Mouse (Mus musculus): ENCODE data around the gene Tll2. TPM values are rescaled to one million over a fixed set of nuclear protein-coding genes. Genes with fewer than 3 reads are reported as not detected.

The Tll2 gene
- polyA plus RNA-seq, 1 experiment from 2014 or later: not detected

GRCm38 (mm10) chr19:41140961-41141360, 65.7 kb downstream of the Tll2 start:
- ATAC-seq (replicated peaks; ENCODE audit: low FRiP score): no peak
- Histone ChIP-seq H3K4me3 (ENCODE audit: low read depth, low read length) (no peak overlapping the region), H3K9ac (ENCODE audit: low read depth, low read length) (no peak overlapping the region), H3K27ac (ENCODE audit: low read depth, low read length) (no peak overlapping the region), H3K27me3 (replicated peaks; ENCODE audit: control insufficient read depth, insufficient read depth, low read length) (no peaks in the 10 kb centered on the region), H3K9me3 (ENCODE audit: control insufficient read depth, low read length) (no peaks in the 10 kb centered on the region), H3K4me2 (no peak overlapping the region), H3K4me1 (replicated peaks; ENCODE audit: control insufficient read depth, insufficient read depth, low read length) (no peaks in the 10 kb centered on the region), H3K36me3 (ENCODE audit: control insufficient read depth, insufficient read depth, low read length) (no peaks in the 10 kb centered on the region)
- no peak for DNase-seq (ENCODE audit: low spot score)
- 85% methylated on average over 8 of the region's 8 CpGs for WGBS

- H3K27me3 ChIP-seq (replicated peaks; ENCODE audit: control insufficient read depth, insufficient read depth, low read length): no peaks in the 10 kb centered on the region
- no peak for DNase-seq (ENCODE audit: low spot score)
- H3K4me1 ChIP-seq (replicated peaks; ENCODE audit: control insufficient read depth, insufficient read depth, low read length): no peaks in the 10 kb centered on the region
- ATAC-seq (replicated peaks; ENCODE audit: low FRiP score): no peak
- no peaks in the 10 kb centered on the region for H3K9me3 ChIP-seq (ENCODE audit: control insufficient read depth, low read length)
- H3K36me3 ChIP-seq (ENCODE audit: control insufficient read depth, insufficient read depth, low read length): no peaks in the 10 kb centered on the region
- 55% methylated on average over 4 of the region's 4 CpGs for WGBS
- no peak overlapping the region for H3K27ac ChIP-seq (ENCODE audit: low read depth, low read length)
- no peak overlapping the region for H3K4me2 ChIP-seq
- H3K4me3 ChIP-seq (ENCODE audit: low read depth, low read length): no peak overlapping the region
- H3K9ac ChIP-seq (ENCODE audit: low read depth, low read length): no peak overlapping the region
These were observed 67.0 kb downstream of the Tll2 start for GRCm38 (mm10) chr19:41139629-41140028.

DNA sequence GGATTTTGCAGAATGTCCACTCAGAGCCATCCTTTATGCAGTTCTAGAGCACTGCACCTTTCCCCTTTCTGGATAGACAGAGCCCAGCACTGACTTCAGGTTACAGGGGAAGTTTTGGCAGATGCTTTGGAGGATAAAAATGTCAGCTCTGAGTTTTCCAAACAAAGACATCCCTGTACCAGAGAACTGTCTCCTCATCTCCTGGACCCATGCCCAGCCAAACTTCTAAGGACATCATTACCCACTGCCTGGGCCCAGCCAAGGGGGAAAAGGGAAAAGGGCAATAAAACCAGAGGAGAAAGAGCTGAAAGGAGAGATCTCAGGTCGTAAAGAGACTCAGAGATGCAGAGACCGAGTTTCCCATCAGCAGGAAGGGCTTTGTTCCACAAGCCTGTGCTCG, 83.6 kb downstream of the Tll2 start:
- ATAC-seq (replicated peaks; ENCODE audit: low FRiP score): no peak
- H3K4me1 ChIP-seq (replicated peaks; ENCODE audit: control insufficient read depth, insufficient read depth, low read length): no peaks in the 10 kb centered on the region
- no peak for DNase-seq (ENCODE audit: low spot score)
- WGBS: 53% methylated on average over 3 of the region's 3 CpGs
- H3K27ac ChIP-seq (ENCODE audit: low read depth, low read length): no peak overlapping the region
- no peaks in the 10 kb centered on the region for H3K27me3 ChIP-seq (replicated peaks; ENCODE audit: control insufficient read depth, insufficient read depth, low read length)
- H3K4me3 ChIP-seq (ENCODE audit: low read depth, low read length): no peak overlapping the region
- no peak overlapping the region for H3K9ac ChIP-seq (ENCODE audit: low read depth, low read length)
- H3K4me2 ChIP-seq: no peak overlapping the region
- H3K36me3 ChIP-seq (ENCODE audit: control insufficient read depth, insufficient read depth, low read length): no peaks in the 10 kb centered on the region
- no peaks in the 10 kb centered on the region for H3K9me3 ChIP-seq (ENCODE audit: control insufficient read depth, low read length)

DNA sequence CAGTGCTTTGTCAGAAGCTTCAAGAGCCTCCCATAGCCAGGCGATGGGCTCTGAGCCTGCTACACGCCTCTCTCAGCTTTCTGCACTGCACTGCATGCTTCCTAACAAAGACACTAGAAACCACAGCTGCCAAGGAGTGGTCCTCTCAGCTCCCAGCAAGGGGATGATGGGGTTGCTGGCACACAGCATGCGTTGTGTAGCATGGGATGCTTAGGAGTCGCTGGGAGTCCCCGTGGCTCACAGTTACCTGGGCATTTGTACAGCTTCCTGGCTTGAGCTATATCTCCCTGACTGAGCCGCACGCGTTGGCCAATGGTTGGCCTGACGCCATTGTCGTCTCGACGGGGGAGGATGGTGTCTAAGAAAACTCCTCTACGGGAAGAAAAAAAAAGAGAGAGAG, 86.7 kb downstream of the Tll2 start:
- no peaks in the 10 kb centered on the region for H3K27me3 ChIP-seq (replicated peaks; ENCODE audit: control insufficient read depth, insufficient read depth, low read length)
- 87% methylated on average over 13 of the region's 13 CpGs for WGBS
- H3K36me3 ChIP-seq (ENCODE audit: control insufficient read depth, insufficient read depth, low read length): no peaks in the 10 kb centered on the region
- no peak overlapping the region for H3K27ac ChIP-seq (ENCODE audit: low read depth, low read length)
- no peak overlapping the region for H3K4me3 ChIP-seq (ENCODE audit: low read depth, low read length)
- no peak overlapping the region for H3K9ac ChIP-seq (ENCODE audit: low read depth, low read length)
- H3K4me2 ChIP-seq: no peak overlapping the region
- DNase-seq (ENCODE audit: low spot score): no peak
- no peaks in the 10 kb centered on the region for H3K9me3 ChIP-seq (ENCODE audit: control insufficient read depth, low read length)
- no peaks in the 10 kb centered on the region for H3K4me1 ChIP-seq (replicated peaks; ENCODE audit: control insufficient read depth, insufficient read depth, low read length)
- ATAC-seq (replicated peaks; ENCODE audit: low FRiP score): no peak

- Histone ChIP-seq H3K4me3 (ENCODE audit: low read depth, low read length) (no peak overlapping the region), H3K27me3 (replicated peaks; ENCODE audit: control insufficient read depth, insufficient read depth, low read length) (no peaks in the 10 kb centered on the region), H3K4me1 (replicated peaks; ENCODE audit: control insufficient read depth, insufficient read depth, low read length) (no peaks in the 10 kb centered on the region), H3K9me3 (ENCODE audit: control insufficient read depth, low read length) (no peaks in the 10 kb centered on the region), H3K9ac (ENCODE audit: low read depth, low read length) (no peak overlapping the region), H3K27ac (ENCODE audit: low read depth, low read length) (no peak overlapping the region), H3K36me3 (ENCODE audit: control insufficient read depth, insufficient read depth, low read length) (no peaks in the 10 kb centered on the region), H3K4me2 (no peak overlapping the region)
- ATAC-seq (replicated peaks; ENCODE audit: low FRiP score): no peak
- DNase-seq (ENCODE audit: low spot score): no peak
- WGBS: 63% methylated on average over 6 of the region's 6 CpGs
These were observed 88.3 kb downstream of the Tll2 start for GRCm38 (mm10) chr19:41118346-41118745.

DNA sequence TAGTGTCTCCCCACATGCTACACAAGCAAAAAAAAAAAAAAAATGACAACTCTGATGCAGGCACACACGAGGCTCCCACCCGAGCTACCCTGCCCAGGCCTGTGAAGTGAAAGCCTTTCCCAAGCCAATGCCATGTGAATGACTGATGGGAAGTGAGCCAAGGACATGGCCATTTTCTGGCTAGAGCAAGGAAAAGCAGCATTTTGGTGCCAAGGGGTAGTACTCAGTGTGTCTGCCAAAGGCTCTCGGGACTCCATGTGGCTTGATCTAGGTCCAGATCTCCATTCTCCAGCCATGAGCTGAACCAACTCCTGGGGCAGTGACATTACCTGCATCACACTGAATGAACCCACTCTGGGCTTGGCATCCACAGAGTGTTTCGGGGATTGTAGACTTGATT, 89.3 kb downstream of the Tll2 start:
- H3K27ac ChIP-seq (ENCODE audit: low read depth, low read length): no peak overlapping the region
- H3K36me3 ChIP-seq (ENCODE audit: control insufficient read depth, insufficient read depth, low read length): no peaks in the 10 kb centered on the region
- H3K4me3 ChIP-seq (ENCODE audit: low read depth, low read length): no peak overlapping the region
- H3K4me1 ChIP-seq (replicated peaks; ENCODE audit: control insufficient read depth, insufficient read depth, low read length): no peaks in the 10 kb centered on the region
- H3K4me2 ChIP-seq: no peak overlapping the region
- H3K9me3 ChIP-seq (ENCODE audit: control insufficient read depth, low read length): no peaks in the 10 kb centered on the region
- 84% methylated on average over 4 of the region's 4 CpGs for WGBS
- DNase-seq (ENCODE audit: low spot score) (no peak), ATAC-seq (replicated peaks; ENCODE audit: low FRiP score) (no peak)
- no peaks in the 10 kb centered on the region for H3K27me3 ChIP-seq (replicated peaks; ENCODE audit: control insufficient read depth, insufficient read depth, low read length)
- H3K9ac ChIP-seq (ENCODE audit: low read depth, low read length): no peak overlapping the region

GRCm38 (mm10) chr19:41114611-41115010, 92.0 kb downstream of the Tll2 start:
- WGBS: 55% methylated on average over 5 of the region's 5 CpGs
- DNase-seq (ENCODE audit: low spot score): no peak
- H3K9me3 ChIP-seq (ENCODE audit: control insufficient read depth, low read length): no peaks in the 10 kb centered on the region
- no peak for ATAC-seq (replicated peaks; ENCODE audit: low FRiP score)
- H3K4me2 ChIP-seq: no peak overlapping the region
- H3K9ac ChIP-seq (ENCODE audit: low read depth, low read length): no peak overlapping the region
- no peak overlapping the region for H3K27ac ChIP-seq (ENCODE audit: low read depth, low read length)
- no peak overlapping the region for H3K4me3 ChIP-seq (ENCODE audit: low read depth, low read length)
- no peaks in the 10 kb centered on the region for H3K27me3 ChIP-seq (replicated peaks; ENCODE audit: control insufficient read depth, insufficient read depth, low read length)
- no peaks in the 10 kb centered on the region for H3K4me1 ChIP-seq (replicated peaks; ENCODE audit: control insufficient read depth, insufficient read depth, low read length)
- no peaks in the 10 kb centered on the region for H3K36me3 ChIP-seq (ENCODE audit: control insufficient read depth, insufficient read depth, low read length)

DNA sequence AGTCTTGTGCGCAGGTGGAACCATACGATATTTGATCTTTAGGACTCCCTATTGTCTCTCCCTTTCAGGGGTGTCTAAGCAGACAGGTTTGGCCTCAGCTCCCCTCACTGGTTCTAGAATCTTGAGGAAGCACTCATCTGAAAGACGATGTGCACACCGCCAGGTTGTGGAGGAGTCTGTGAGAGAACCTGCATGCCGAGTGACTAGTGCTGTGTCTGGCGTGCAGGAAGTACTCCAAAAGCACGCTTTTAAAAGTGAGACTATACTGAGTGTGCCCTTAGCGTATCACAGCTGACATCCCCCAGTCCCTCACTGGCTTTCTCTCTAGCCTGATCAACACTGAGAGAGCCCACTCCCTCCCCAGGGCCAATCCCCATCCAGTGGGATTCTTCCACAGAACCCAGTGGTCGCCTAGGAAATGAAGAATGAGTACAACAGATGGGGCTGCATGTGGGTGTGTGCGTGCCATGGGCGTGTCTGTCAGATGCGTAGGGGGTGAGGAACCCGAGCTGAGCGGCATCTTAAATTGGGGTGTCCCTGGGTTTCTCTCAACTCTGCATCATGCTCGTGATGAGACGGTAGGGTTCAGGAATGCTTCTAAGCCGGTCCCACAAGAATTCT, 92.6 kb downstream of the Tll2 start:
- 82% methylated on average over 17 of the region's 17 CpGs for WGBS
- H3K36me3 ChIP-seq (ENCODE audit: control insufficient read depth, insufficient read depth, low read length): no peaks in the 10 kb centered on the region
- ATAC-seq (replicated peaks; ENCODE audit: low FRiP score) (no peak), DNase-seq (ENCODE audit: low spot score) (no peak)
- H3K9ac ChIP-seq (ENCODE audit: low read depth, low read length): no peak overlapping the region
- H3K27ac ChIP-seq (ENCODE audit: low read depth, low read length): no peak overlapping the region
- no peaks in the 10 kb centered on the region for H3K9me3 ChIP-seq (ENCODE audit: control insufficient read depth, low read length)
- H3K4me1 ChIP-seq (replicated peaks; ENCODE audit: control insufficient read depth, insufficient read depth, low read length): no peaks in the 10 kb centered on the region
- H3K4me3 ChIP-seq (ENCODE audit: low read depth, low read length): no peak overlapping the region
- no peaks in the 10 kb centered on the region for H3K27me3 ChIP-seq (replicated peaks; ENCODE audit: control insufficient read depth, insufficient read depth, low read length)
- no peak overlapping the region for H3K4me2 ChIP-seq

- no peak overlapping the region for H3K9ac ChIP-seq (ENCODE audit: low read depth, low read length)
- no peak for ATAC-seq (replicated peaks; ENCODE audit: low FRiP score)
- H3K4me3 ChIP-seq (ENCODE audit: low read depth, low read length): no peak overlapping the region
- 51% methylated on average over 6 of the region's 6 CpGs for WGBS
- no peaks in the 10 kb centered on the region for H3K27me3 ChIP-seq (replicated peaks; ENCODE audit: control insufficient read depth, insufficient read depth, low read length)
- no peak overlapping the region for H3K27ac ChIP-seq (ENCODE audit: low read depth, low read length)
- no peaks in the 10 kb centered on the region for H3K4me1 ChIP-seq (replicated peaks; ENCODE audit: control insufficient read depth, insufficient read depth, low read length)
- no peaks in the 10 kb centered on the region for H3K9me3 ChIP-seq (ENCODE audit: control insufficient read depth, low read length)
- DNase-seq (ENCODE audit: low spot score): no peak
- no peaks in the 10 kb centered on the region for H3K36me3 ChIP-seq (ENCODE audit: control insufficient read depth, insufficient read depth, low read length)
- H3K4me2 ChIP-seq: no peak overlapping the region
These were observed 94.0 kb downstream of the Tll2 start for GRCm38 (mm10) chr19:41112609-41113008.
